In the genomic region with DNA sequence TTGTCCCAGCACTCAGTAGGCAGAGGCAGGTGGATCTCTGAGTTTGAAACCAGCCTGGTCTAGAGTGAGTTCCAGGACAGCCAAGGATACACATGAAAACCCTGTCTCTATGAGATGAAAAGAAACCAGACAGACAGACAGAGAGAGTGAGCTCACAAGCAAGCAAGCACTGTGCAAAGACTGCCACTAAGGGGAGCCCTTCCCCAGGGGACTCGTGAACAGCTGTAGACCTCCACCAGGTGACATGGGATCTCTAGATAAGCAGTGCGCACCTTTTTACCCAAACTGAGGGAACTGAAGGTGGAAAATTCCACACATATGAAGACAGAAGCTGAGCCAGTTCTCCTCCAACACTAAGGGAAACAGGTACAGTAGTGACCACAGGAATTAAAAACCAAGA, we compare ENCODE assay signal across 8 mouse cellular contexts. TPM values are rescaled to one million over a fixed set of nuclear protein-coding genes. Genes with fewer than 3 reads are reported as not detected.
DNase-seq lines count a peak whose midpoint lies in the region; ATAC-seq and TF ChIP-seq lines count a peak whose summit lies in the region.

No protein-coding gene starts in this region.

- no peak overlapping the region for H3K9ac ChIP-seq in heart, adult 2 months (ENCODE audit: low read depth, low read length)
- H3K9ac ChIP-seq in lung, embryonic 16.5 days (ENCODE audit: low read length): no peak overlapping the region
- no peak overlapping the region for H3K9ac ChIP-seq in forebrain, embryonic 16.5 days (replicated peaks; ENCODE audit: low read depth, low read length)

- H3K27ac ChIP-seq in heart, adult 2 months: no peak overlapping the region
- H3K27ac ChIP-seq in lung, embryonic 16.5 days (ENCODE audit: low read length): no peak overlapping the region
- H3K27ac ChIP-seq in forebrain, embryonic 16.5 days (ENCODE audit: low read length): no peak overlapping the region

- no peak for DNase-seq in heart, adult 2 months
- no peak for DNase-seq in heart, postnatal 10 days
- DNase-seq in B cell, adult 2 months: peak; percentile 51 to 64
- peak; percentile 10 for DNase-seq in adrenal gland, postnatal 25 days
- no peak for DNase-seq in layer of hippocampus, adult 9-10 months (ENCODE audit: low spot score)
- DNase-seq in gastrocnemius, postnatal 10 days: no peak

- H3K36me3 ChIP-seq in heart, adult 2 months (ENCODE audit: control insufficient read depth, insufficient read depth, low read length): no peaks in the 10 kb centered on the region
- H3K36me3 ChIP-seq in lung, embryonic 16.5 days (ENCODE audit: control insufficient read depth, insufficient read depth, low read length): peaks cover 46% of the 10 kb centered on the region
- peaks cover 34% of the 10 kb centered on the region for H3K36me3 ChIP-seq in forebrain, embryonic 16.5 days (ENCODE audit: control insufficient read depth, insufficient read depth)

- TF ChIP-seq CTCF in heart, adult 2 months (IDR thresholded peaks at IDR 0.05): peak; percentile 50

- 63% methylated on average over 2 of the region's 2 CpGs for WGBS in heart, adult 2 months
- WGBS in lung, embryonic 16.5 days: 67% methylated on average over 2 of the region's 2 CpGs
- WGBS in forebrain, embryonic 16.5 days: 85% methylated on average over 2 of the region's 2 CpGs

- H3K4me1 ChIP-seq in heart, adult 2 months (ENCODE audit: control insufficient read depth, insufficient read depth, low read length): no peaks in the 10 kb centered on the region
- no peaks in the 10 kb centered on the region for H3K4me1 ChIP-seq in lung, embryonic 16.5 days (replicated peaks; ENCODE audit: control insufficient read depth, insufficient read depth, low read length)
- no peaks in the 10 kb centered on the region for H3K4me1 ChIP-seq in forebrain, embryonic 16.5 days (replicated peaks; ENCODE audit: control insufficient read depth, insufficient read depth, low read length)

- ATAC-seq in lung, embryonic 16.5 days (ENCODE audit: low read depth): 0 out of 2 replicates have a peak, but pooled peaks have one; percentile 34
- no peak for ATAC-seq in forebrain, embryonic 16.5 days

- TF ChIP-seq EP300 in heart, adult 2 months (IDR thresholded peaks at IDR 0.05; ENCODE audit: insufficient read depth, low read depth, low read length): no peak

- no peak overlapping the region for H3K4me2 ChIP-seq in lung, embryonic 16.5 days (ENCODE audit: low read depth, low read length)
- no peak overlapping the region for H3K4me2 ChIP-seq in forebrain, embryonic 16.5 days (ENCODE audit: low read length)

- intact Hi-C loops in heart, adult 2 months (cut with DNase I): no loop called here
- intact Hi-C loops in heart, postnatal 10 days (cut with DNase I): no loop called here

- no peaks in the 10 kb centered on the region for H3K9me3 ChIP-seq in lung, embryonic 16.5 days (ENCODE audit: control insufficient read depth, low read length)
- H3K9me3 ChIP-seq in forebrain, embryonic 16.5 days (ENCODE audit: control insufficient read depth, low read length): no peaks in the 10 kb centered on the region

- no peaks in the 10 kb centered on the region for H3K79me2 ChIP-seq in heart, adult 2 months (replicated peaks; ENCODE audit: control insufficient read depth, insufficient read depth, low read length)

- H3K27me3 ChIP-seq in heart, adult 2 months (ENCODE audit: control insufficient read depth, insufficient read depth, low read length): no peaks in the 10 kb centered on the region
- no peaks in the 10 kb centered on the region for H3K27me3 ChIP-seq in lung, embryonic 16.5 days (ENCODE audit: control insufficient read depth, insufficient read depth, low read depth, low read length)
- H3K27me3 ChIP-seq in forebrain, embryonic 16.5 days (replicated peaks; ENCODE audit: control insufficient read depth, insufficient read depth, low read length): no peaks in the 10 kb centered on the region

- H3K4me3 ChIP-seq in heart, adult 2 months: no peak overlapping the region
- H3K4me3 ChIP-seq in lung, embryonic 16.5 days (ENCODE audit: low read length): no peak overlapping the region
- no peak overlapping the region for H3K4me3 ChIP-seq in forebrain, embryonic 16.5 days (replicated peaks; ENCODE audit: low read length)

- TF ChIP-seq POLR2A in heart, adult 2 months (IDR thresholded peaks at IDR 0.05; ENCODE audit: insufficient read depth, low read depth, low read length): no peak

RNA-seq across cellular contexts. Expression of gene Thoc3, which starts 11.6 kb away (rescaled TPM):
- 10 to 100 TPM; 19.3 to 20.6 TPM for total RNA-seq in heart, adult 2 months (2021)
- 10.7 and 16.7 TPM in 2 replicates for polyA plus RNA-seq in heart, adult 2 months (2012; rRNA removed)
- 10 to 100 TPM; 33.3 to 34.0 TPM for total RNA-seq in heart, postnatal 10 days (2021)
- 39.3 and 52.9 TPM in 2 replicates for total RNA-seq in adrenal gland, postnatal 25 days (2021)
- polyA plus RNA-seq in lung, embryonic 16.5 days (2015; fragmentation: Nextera tagmentation; extraction: Ambion mirVana): 98.2 and 101 TPM in 2 replicates
- 85.6 and 93.2 TPM in 2 replicates for polyA plus RNA-seq in forebrain, embryonic 16.5 days (2015; fragmentation: Nextera tagmentation; extraction: Ambion mirVana)
- total RNA-seq in gastrocnemius, postnatal 10 days (2021): 10 to 100 TPM; 18.9 to 19.1 TPM

RNA-seq across cellular contexts. Expression of gene Simc1, which starts 46.5 kb away (rescaled TPM):
- 1 to 10 TPM; 1.7 TPM for total RNA-seq in heart, adult 2 months (2021)
- 1.9 and 2.8 TPM in 2 replicates for polyA plus RNA-seq in heart, adult 2 months (2012; rRNA removed)
- 1 to 10 TPM; 3.0 to 4.7 TPM for total RNA-seq in heart, postnatal 10 days (2021)
- 12.8 and 19.2 TPM in 2 replicates for total RNA-seq in adrenal gland, postnatal 25 days (2021)
- polyA plus RNA-seq in lung, embryonic 16.5 days (2015; fragmentation: Nextera tagmentation; extraction: Ambion mirVana): 7.3 and 8.3 TPM in 2 replicates
- polyA plus RNA-seq in forebrain, embryonic 16.5 days (2015; fragmentation: Nextera tagmentation; extraction: Ambion mirVana): 26.3 and 27.7 TPM in 2 replicates
- total RNA-seq in gastrocnemius, postnatal 10 days (2021): 1 to 10 TPM; 3.0 to 5.0 TPM

Comparison
In these comparisons a context has a peak if more than half of its experiments do, and no peak if none do; other contexts are left out.
1. DNase-seq: peak in B cell, adult 2 months (2 of 2) and adrenal gland, postnatal 25 days (single experiment); none in heart, adult 2 months (0 of 2), heart, postnatal 10 days (0 of 2), layer of hippocampus, adult 9-10 months (single experiment) and gastrocnemius, postnatal 10 days (single experiment).